Mouse (Mus musculus) ES-Bruce4 (cell line): ENCODE measurements around the gene Apoo.
"Not testable (repeated sequence)": the region's sequence is repeated elsewhere in the genome, so short reads cannot be mapped to it uniquely, and the experiment has no call there.

Experiments
- CTCF ChIP-seq: IDR thresholded peaks from one replicate; pipeline ENCODE4 v1.8.1; 2011; ENCODE audit warnings: low read depth, low read length
- POLR2A ChIP-seq: IDR thresholded peaks from one replicate; pipeline ENCODE4 v1.8.1; 2011; ENCODE audit warnings: low read length; ENCODE audit not compliant: insufficient read depth

DNA sequence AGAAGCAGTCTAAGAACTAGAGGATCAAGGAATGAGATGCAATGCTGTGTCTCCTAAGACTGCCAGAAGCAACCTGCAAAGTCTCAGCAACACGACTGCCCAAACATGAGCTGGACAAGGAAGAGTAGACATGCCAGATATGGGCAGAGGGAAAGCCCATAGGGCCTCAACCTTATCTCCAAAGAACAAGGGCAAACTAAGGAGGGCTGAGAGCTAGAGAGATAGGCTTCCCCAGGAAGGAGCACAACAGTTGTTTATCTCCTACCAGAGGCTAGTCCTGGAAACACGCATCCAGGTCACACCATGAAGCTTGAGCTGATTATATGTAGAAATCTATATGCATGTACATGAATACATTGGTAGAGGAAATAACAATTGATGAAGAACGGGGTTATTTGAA lies 78.5 kb downstream of the Apoo start:
- not testable (repeated sequence) for TF ChIP-seq POLR2A, CTCF
